Mouse (Mus musculus) kidney, embryonic 14.5 days (tissue): ENCODE results near the gene Crcp. TPM values are rescaled to one million over a fixed set of nuclear protein-coding genes. Genes with fewer than 3 reads are reported as not detected.

ENCODE experiments used
- ATAC-seq: fragments of 200-750 bp; cut with Nextera tagmentation; 2 replicates; pipeline ENCODE4 v1.8.0; 2017; ENCODE audit warnings: moderate number of reproducible peaks, mild to moderate bottlenecking, moderate TSS enrichment, moderate library complexity; ENCODE audit not compliant: low FRiP score, low TSS enrichment
- H3K27ac ChIP-seq: fragments of 300-500 bp; sonication (generic); 2 replicates; pipeline ENCODE4 v1.5.1; 2014; ENCODE audit warnings: low read depth, mild to moderate bottlenecking, low read length, moderate library complexity, mixed read lengths
- H3K27me3 ChIP-seq: fragments of 300-500 bp; sonication (generic); 2 replicates; pipeline ENCODE4 v1.6.1; 2014; ENCODE audit warnings: mild to moderate bottlenecking, low read length; ENCODE audit not compliant: control insufficient read depth, insufficient read depth
- H3K36me3 ChIP-seq: fragments of 300-500 bp; sonication (generic); 2 replicates; pipeline ENCODE4 v1.6.1; 2014; ENCODE audit warnings: low read length, mixed read lengths; ENCODE audit not compliant: control insufficient read depth, insufficient read depth
- H3K4me1 ChIP-seq: fragments of 300-500 bp; sonication (generic); 2 replicates; pipeline ENCODE4 v1.6.1; 2014; ENCODE audit warnings: low read length, mixed read lengths; ENCODE audit not compliant: control insufficient read depth, insufficient read depth
- H3K4me2 ChIP-seq: fragments of 300-500 bp; sonication (generic); replicated peaks from 2 replicates; pipeline ENCODE4 v1.6.1; 2014; ENCODE audit warnings: low read depth, mild to moderate bottlenecking, low read length
- H3K4me3 ChIP-seq: fragments of 300-500 bp; sonication (generic); 2 replicates; pipeline ENCODE4 v1.5.1; 2014; ENCODE audit warnings: mild to moderate bottlenecking, low read length
- H3K9ac ChIP-seq: fragments of 300-500 bp; sonication (generic); 2 replicates; pipeline ENCODE4 v1.6.1; 2014; ENCODE audit warnings: low read depth, mild to moderate bottlenecking, low read length, moderate library complexity
- H3K9me3 ChIP-seq: fragments of 300-500 bp; sonication (generic); 2 replicates; pipeline ENCODE4 v1.6.1; 2016; ENCODE audit warnings: low read length; ENCODE audit not compliant: control insufficient read depth
- WGBS: fragments of 180-500 bp; shearing (Covaris S2); extraction: QIAGEN DNeasy Blood & Tissue Kit; methylation state at CpG from one replicate; pipeline ENCODE4 v1.1.7; 2014; 5-methylcytosine and 5-hydroxymethylcytosine counted together
- polyA plus RNA-seq: library from polyadenylated mRNA; unstranded; fragments of >200 nt; fragmentation: Nextera tagmentation; extraction: Ambion mirVana; gene quantifications from 2 replicates; pipeline ENCODE4 v1.2.1, GENCODE M21; 2014

Gene Crcp
- polyA plus RNA-seq, 1 experiment from 2014 or later, result 24.5 TPM

GRCm38 (mm10) chr5:130047013-130047412 lies 17.9 kb downstream of the Crcp start:
- H3K36me3 ChIP-seq, result peaks cover 52% of the 10 kb centered on the region

GRCm38 (mm10) chr5:130048786-130049520 lies 19.9 kb downstream of the Crcp start:
- no peak overlapping the region for H3K4me3 ChIP-seq
- ATAC-seq, result peak; percentile 43; the same call in 1 of the 2 replicates
- H3K4me1 ChIP-seq, result no peaks in the 10 kb centered on the region
- peak overlapping the region; percentile 30; the same call in 1 of the 2 replicates for H3K27ac ChIP-seq
- no peaks in the 10 kb centered on the region for H3K27me3 ChIP-seq
- WGBS, result 70% methylated on average over 15 of the region's 15 CpGs
- peaks cover 47% of the 10 kb centered on the region for H3K36me3 ChIP-seq
- H3K4me2 ChIP-seq, result no peak overlapping the region
- H3K9me3 ChIP-seq, result no peaks in the 10 kb centered on the region
- H3K9ac ChIP-seq, result no peak overlapping the region

More at GRCm38 (mm10) chr5:130047013-130047412, 17.9 kb downstream of the Crcp start:
- Histone ChIP-seq H3K9me3 (no peaks in the 10 kb centered on the region), H3K4me3 (no peak overlapping the region), H3K27ac (no peak overlapping the region), H3K9ac (no peak overlapping the region), H3K27me3 (no peaks in the 10 kb centered on the region), H3K4me1 (no peaks in the 10 kb centered on the region), H3K4me2 (no peak overlapping the region)
- ATAC-seq, result no peak
- 82% methylated on average over 6 of the region's 6 CpGs for WGBS

GRCm38 (mm10) chr5:130050416-130050815 lies 21.3 kb downstream of the Crcp start:
- Histone ChIP-seq H3K4me2 (no peak overlapping the region), H3K9ac (no peak overlapping the region), H3K36me3 (peaks cover 35% of the 10 kb centered on the region), H3K4me3 (no peak overlapping the region), H3K27me3 (no peaks in the 10 kb centered on the region), H3K4me1 (no peaks in the 10 kb centered on the region), H3K9me3 (no peaks in the 10 kb centered on the region), H3K27ac (no peak overlapping the region)
- WGBS, result 84% methylated on average over 6 of the region's 6 CpGs
- ATAC-seq, result no peak

- no peaks in the 10 kb centered on the region for H3K4me1 ChIP-seq
- H3K27me3 ChIP-seq, result no peaks in the 10 kb centered on the region
- no peaks in the 10 kb centered on the region for H3K9me3 ChIP-seq
- 80% methylated on average over 15 of the region's 15 CpGs for WGBS
- peaks cover 32% of the 10 kb centered on the region for H3K36me3 ChIP-seq
- ATAC-seq, result no peak
- H3K4me3 ChIP-seq, result no peak overlapping the region
- no peak overlapping the region for H3K4me2 ChIP-seq
- no peak overlapping the region for H3K27ac ChIP-seq
- no peak overlapping the region for H3K9ac ChIP-seq
Observed at GRCm38 (mm10) chr5:130051073-130051860, 22.2 kb downstream of the Crcp start.

GRCm38 (mm10) chr5:130052510-130052909 lies 23.4 kb downstream of the Crcp start:
- Histone ChIP-seq H3K27ac (no peak overlapping the region), H3K9ac (no peak overlapping the region), H3K9me3 (no peaks in the 10 kb centered on the region), H3K36me3 (peaks cover 26% of the 10 kb centered on the region), H3K4me2 (no peak overlapping the region), H3K4me3 (no peak overlapping the region), H3K27me3 (no peaks in the 10 kb centered on the region), H3K4me1 (no peaks in the 10 kb centered on the region)
- 84% methylated on average over 5 of the region's 5 CpGs for WGBS
- ATAC-seq, result no peak

- Histone ChIP-seq H3K9ac (no peak overlapping the region), H3K4me3 (no peak overlapping the region), H3K27me3 (no peaks in the 10 kb centered on the region), H3K27ac (no peak overlapping the region), H3K36me3 (peaks cover 26% of the 10 kb centered on the region), H3K9me3 (no peaks in the 10 kb centered on the region), H3K4me1 (no peaks in the 10 kb centered on the region), H3K4me2 (no peak overlapping the region)
- no peak for ATAC-seq
- WGBS, result 95% methylated on average over 6 of the region's 6 CpGs
Observed at GRCm38 (mm10) chr5:130052955-130053354, 23.9 kb downstream of the Crcp start.

- Histone ChIP-seq H3K9me3 (no peaks in the 10 kb centered on the region), H3K27me3 (no peaks in the 10 kb centered on the region), H3K4me1 (no peaks in the 10 kb centered on the region), H3K27ac (no peak overlapping the region), H3K9ac (no peak overlapping the region), H3K36me3 (peaks cover 19% of the 10 kb centered on the region; the same call in 1 of the 2 replicates), H3K4me3 (no peak overlapping the region), H3K4me2 (no peak overlapping the region)
- 90% methylated on average over 4 of the region's 4 CpGs for WGBS
- ATAC-seq, result no peak
Observed at GRCm38 (mm10) chr5:130055688-130056087, 26.6 kb downstream of the Crcp start.

GRCm38 (mm10) chr5:130056303-130056702 lies 27.2 kb downstream of the Crcp start:
- H3K27ac ChIP-seq, result no peak overlapping the region
- H3K27me3 ChIP-seq, result no peaks in the 10 kb centered on the region
- H3K9me3 ChIP-seq, result no peaks in the 10 kb centered on the region
- no peak overlapping the region for H3K4me2 ChIP-seq
- no peak overlapping the region for H3K9ac ChIP-seq
- WGBS, result 94% methylated on average over 2 of the region's 2 CpGs
- no peak for ATAC-seq
- H3K36me3 ChIP-seq, result peaks cover 17% of the 10 kb centered on the region; the same call in 1 of the 2 replicates
- H3K4me3 ChIP-seq, result no peak overlapping the region
- H3K4me1 ChIP-seq, result no peaks in the 10 kb centered on the region
